In the genomic region with DNA sequence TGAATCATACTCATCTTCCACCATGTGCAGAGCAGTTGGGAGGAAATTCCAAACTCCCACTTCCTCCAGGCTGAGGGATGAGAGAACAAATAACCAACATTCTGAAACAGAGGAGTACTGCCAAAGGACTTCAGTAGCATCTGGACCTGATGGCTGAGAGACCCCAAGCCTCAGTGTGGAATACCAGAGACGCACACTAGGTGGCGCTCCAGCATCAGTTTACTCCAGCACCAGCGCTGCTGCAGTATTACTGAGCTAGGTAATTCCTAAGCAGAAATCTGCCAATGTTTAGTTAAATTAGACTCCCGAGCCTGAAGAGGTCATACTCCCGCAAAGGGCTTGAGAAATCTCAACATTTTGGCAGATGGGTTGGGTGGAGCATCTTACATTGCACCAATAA, we compare ENCODE assay signal across 8 mouse cellular contexts. TPM values are rescaled to one million over a fixed set of nuclear protein-coding genes. Genes with fewer than 3 reads are reported as not detected.
DNase-seq lines count a peak whose midpoint lies in the region; ATAC-seq and TF ChIP-seq lines count a peak whose summit lies in the region.

No protein-coding gene starts in this region.

- TF ChIP-seq CTCF in kidney, adult 2 months (conservative IDR thresholded peaks at IDR 0.05; ENCODE audit: insufficient read depth, insufficient read length, low read depth, low read length), result peak; percentile 92

- TF ChIP-seq POLR2A in kidney, adult 2 months (IDR thresholded peaks at IDR 0.05; ENCODE audit: low read depth, low read length), result no peak

- H3K27ac ChIP-seq in kidney, embryonic 14.5 days (ENCODE audit: low read depth, low read length), result no peak overlapping the region
- no peak overlapping the region for H3K27ac ChIP-seq in kidney, adult 2 months (ENCODE audit: insufficient read depth, low read depth, low read length)
- no peak overlapping the region for H3K27ac ChIP-seq in limb, embryonic 13.5 days

- H3K4me2 ChIP-seq in kidney, embryonic 14.5 days (replicated peaks; ENCODE audit: low read depth, low read length), result no peak overlapping the region
- no peak overlapping the region for H3K4me2 ChIP-seq in limb, embryonic 13.5 days (replicated peaks)

- H3K27me3 ChIP-seq in kidney, embryonic 14.5 days (ENCODE audit: control insufficient read depth, insufficient read depth, low read length), result no peaks in the 10 kb centered on the region
- H3K27me3 ChIP-seq in kidney, adult 2 months (replicated peaks; ENCODE audit: control insufficient read depth, insufficient read depth, low read length), result no peaks in the 10 kb centered on the region
- H3K27me3 ChIP-seq in limb, embryonic 13.5 days, result no peaks in the 10 kb centered on the region
- no peaks in the 10 kb centered on the region for H3K27me3 ChIP-seq in splenic B cell, adult 2 months (ENCODE audit: control insufficient read depth, insufficient read depth, low read length, poor library complexity, severe bottlenecking)

- H3K36me3 ChIP-seq in kidney, embryonic 14.5 days (ENCODE audit: control insufficient read depth, insufficient read depth, low read length), result no peaks in the 10 kb centered on the region
- no peaks in the 10 kb centered on the region for H3K36me3 ChIP-seq in kidney, adult 2 months (ENCODE audit: control insufficient read depth, insufficient read depth, low read length)
- H3K36me3 ChIP-seq in limb, embryonic 13.5 days, result no peaks in the 10 kb centered on the region
- H3K36me3 ChIP-seq in splenic B cell, adult 2 months (ENCODE audit: control insufficient read depth, insufficient read depth, low read length, poor library complexity, severe bottlenecking), result no peaks in the 10 kb centered on the region

- peak; percentile 66 for DNase-seq in kidney, adult 11 months
- peak; percentile 96 for DNase-seq in cerebellum, postnatal 4 days (ENCODE audit: low spot score in 2 of 2)
- DNase-seq in gastrocnemius, adult 18-20 months (ENCODE audit: low spot score), result peak; percentile 82
- peak; percentile 80 for DNase-seq in kidney, adult 2 months
- peak; percentile 89 for DNase-seq in neural tube, embryonic 10.5 days (ENCODE audit: extremely low spot score, low spot score)
- peak; percentile 87 for DNase-seq in splenic B cell, adult 2 months (ENCODE audit: low read depth, low spot score)

- WGBS in kidney, embryonic 14.5 days, result 3% methylated on average over 5 of the region's 5 CpGs
- WGBS in kidney, adult 2 months, result under 1% methylated on average over 5 of the region's 5 CpGs
- WGBS in limb, embryonic 13.5 days, result 6% methylated on average over 5 of the region's 5 CpGs

- peaks cover 2% of the 10 kb centered on the region; the same call in 1 of the 2 replicates for H3K9me3 ChIP-seq in kidney, embryonic 14.5 days (ENCODE audit: control insufficient read depth, low read length)
- no peaks in the 10 kb centered on the region for H3K9me3 ChIP-seq in limb, embryonic 13.5 days

- peaks cover 7% of the 10 kb centered on the region; the same call in 1 of the 2 replicates for H3K4me1 ChIP-seq in kidney, embryonic 14.5 days (ENCODE audit: control insufficient read depth, insufficient read depth, low read length)
- H3K4me1 ChIP-seq in kidney, adult 2 months (ENCODE audit: control insufficient read depth, insufficient read depth, low read length), result no peaks in the 10 kb centered on the region
- no peaks in the 10 kb centered on the region for H3K4me1 ChIP-seq in limb, embryonic 13.5 days

- no peak for ATAC-seq in kidney, embryonic 14.5 days (ENCODE audit: low FRiP score, low TSS enrichment)
- peak; percentile 80; the same call in 1 of the 2 replicates for ATAC-seq in limb, embryonic 13.5 days (ENCODE audit: low FRiP score, low read depth)

- no peak overlapping the region for H3K4me3 ChIP-seq in kidney, embryonic 14.5 days (ENCODE audit: low read length)
- no peak overlapping the region for H3K4me3 ChIP-seq in kidney, adult 2 months (ENCODE audit: insufficient read depth, low read depth, low read length)
- H3K4me3 ChIP-seq in limb, embryonic 13.5 days, result no peak overlapping the region

- no peak overlapping the region for H3K9ac ChIP-seq in kidney, embryonic 14.5 days (ENCODE audit: low read depth, low read length)
- H3K9ac ChIP-seq in limb, embryonic 13.5 days, result no peak overlapping the region

RNA-seq across cellular contexts. Expression of a gene that starts 9.1 kb away (rescaled TPM):
- 0.14 and 0.28 TPM in 2 replicates for polyA plus RNA-seq in kidney, embryonic 14.5 days (2014; fragmentation: Nextera tagmentation; extraction: Ambion mirVana)
- not detected for total RNA-seq in gastrocnemius, adult 18-20 months (2021)
- not detected in 2 replicates for polyA plus RNA-seq in kidney, adult 2 months (2012; rRNA removed)
- polyA plus RNA-seq in limb, embryonic 13.5 days (2015; fragmentation: Nextera tagmentation; extraction: Ambion mirVana), result 0.17 and 0.26 TPM in 2 replicates

RNA-seq across cellular contexts. Expression of a gene that starts 41.3 kb away (rescaled TPM):
- 20.8 and 28.6 TPM in 2 replicates for polyA plus RNA-seq in kidney, embryonic 14.5 days (2014; fragmentation: Nextera tagmentation; extraction: Ambion mirVana)
- total RNA-seq in gastrocnemius, adult 18-20 months (2021), result 10 to 100 TPM; 41.2 to 63.7 TPM
- polyA plus RNA-seq in kidney, adult 2 months (2012; rRNA removed), result 20.3 and 23.7 TPM in 2 replicates
- polyA plus RNA-seq in limb, embryonic 13.5 days (2015; fragmentation: Nextera tagmentation; extraction: Ambion mirVana), result 27.1 and 28.2 TPM in 2 replicates
